Comparison of ENCODE assay signal across 9 mouse cellular contexts in the genomic region with DNA sequence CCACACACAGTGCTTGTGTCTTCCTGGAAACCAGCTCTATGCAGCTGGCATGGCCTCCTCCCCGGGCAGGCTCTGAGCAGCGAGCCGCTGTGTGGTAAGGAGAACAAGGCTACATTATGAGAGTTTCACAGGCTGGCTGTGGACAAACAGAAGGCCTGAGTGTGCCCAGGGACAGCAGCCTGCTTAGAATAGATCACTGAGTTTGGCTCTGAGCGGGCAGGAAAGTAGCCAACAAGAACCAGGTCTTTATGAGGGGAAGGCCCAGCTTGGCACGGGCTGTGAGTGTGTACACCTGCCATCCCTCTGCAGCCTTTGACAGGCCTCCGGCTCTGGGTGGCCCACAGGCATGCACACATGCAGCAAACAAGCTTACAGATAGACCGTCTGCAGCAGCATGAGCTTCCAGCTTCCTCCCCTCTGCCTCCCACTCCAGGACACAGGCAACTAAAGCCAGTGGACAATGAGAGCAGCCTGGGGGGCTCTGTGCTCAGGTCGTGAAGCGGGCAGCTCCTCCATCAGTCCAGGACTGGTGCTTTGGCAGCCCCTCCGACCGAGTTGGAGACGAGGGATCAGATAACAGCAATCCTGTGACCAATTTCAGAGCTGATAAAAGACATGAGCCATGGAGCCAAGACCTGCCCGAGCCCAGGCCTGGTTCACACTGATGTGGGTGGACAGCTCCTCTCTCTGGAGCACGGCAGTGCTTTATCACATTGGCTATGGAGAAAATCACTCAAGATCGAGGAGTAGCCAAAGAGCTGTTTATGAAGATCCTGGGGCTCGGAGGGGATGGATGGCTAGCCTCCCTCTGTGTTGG. TPM values are rescaled to one million over a fixed set of nuclear protein-coding genes. Genes with fewer than 3 reads are reported as not detected.
DNase-seq lines count a peak whose midpoint lies in the region; ATAC-seq and TF ChIP-seq lines count a peak whose summit lies in the region.
"Had no signal": no experiment of that assay in that cellular context is flagged by ENCODE, and none has a peak within 500 bp of the region (broad histone marks: within the 10 kb centered on the region; RNA-seq: fewer than 3 reads in every experiment).

No protein-coding gene starts in this region.

- H3K36me3 ChIP-seq in kidney, postnatal 0 days (ENCODE audit: insufficient read depth, low read length), result no peaks in the 10 kb centered on the region
- H3K36me3 ChIP-seq in kidney, embryonic 16.5 days (ENCODE audit: insufficient read depth, low read length), result no peaks in the 10 kb centered on the region
- no peaks in the 10 kb centered on the region for H3K36me3 ChIP-seq in hindbrain, embryonic 16.5 days (ENCODE audit: control insufficient read depth, insufficient read depth, low read length)
- no peaks in the 10 kb centered on the region for H3K36me3 ChIP-seq in midbrain, embryonic 16.5 days (ENCODE audit: control insufficient read depth, insufficient read depth, low read length)
- H3K36me3 ChIP-seq in kidney, embryonic 14.5 days (ENCODE audit: control insufficient read depth, insufficient read depth, low read length), result no peaks in the 10 kb centered on the region

- peak; percentile 10; the same call in 1 of the 2 replicates for TF ChIP-seq CTCF in kidney, postnatal 0 days (IDR thresholded peaks at IDR 0.05; ENCODE audit: low read depth)

- H3K4me3 ChIP-seq in kidney, postnatal 0 days (replicated peaks; ENCODE audit: low read depth, low read length), result no peak overlapping the region
- H3K4me3 ChIP-seq in kidney, embryonic 16.5 days (ENCODE audit: low read length), result no peak overlapping the region
- no peak overlapping the region for H3K4me3 ChIP-seq in hindbrain, embryonic 16.5 days (ENCODE audit: low read length)
- no peak overlapping the region for H3K4me3 ChIP-seq in midbrain, embryonic 16.5 days (ENCODE audit: low read depth, low read length)
- no peak overlapping the region for H3K4me3 ChIP-seq in kidney, embryonic 14.5 days (ENCODE audit: low read length)

- no peak for DNase-seq in kidney, postnatal 0 days (ENCODE audit: low spot score)
- peak; percentile 90 to 93 for DNase-seq in cerebellum, postnatal 25 days
- DNase-seq in kidney, postnatal 10 days, result no peak
- no peak for DNase-seq in adrenal gland, adult 8-10 months

- 50% methylated on average over 16 of the region's 16 CpGs for WGBS in kidney, postnatal 0 days
- WGBS in kidney, embryonic 16.5 days, result 47% methylated on average over 16 of the region's 16 CpGs
- 57% methylated on average over 16 of the region's 16 CpGs for WGBS in hindbrain, embryonic 16.5 days
- 67% methylated on average over 16 of the region's 16 CpGs for WGBS in midbrain, embryonic 16.5 days
- 47% methylated on average over 16 of the region's 16 CpGs for WGBS in kidney, embryonic 14.5 days

- ATAC-seq in kidney, postnatal 0 days (replicated peaks; ENCODE audit: low FRiP score, low read depth), result no peak
- ATAC-seq in kidney, embryonic 16.5 days (ENCODE audit: low FRiP score, low TSS enrichment), result no peak
- peak; percentile 96 for ATAC-seq in hindbrain, embryonic 16.5 days
- ATAC-seq in midbrain, embryonic 16.5 days, result peak; percentile 82
- no peak for ATAC-seq in kidney, embryonic 14.5 days (ENCODE audit: low FRiP score, low TSS enrichment)

- H3K27ac ChIP-seq in kidney, postnatal 0 days, result no peak overlapping the region
- no peak overlapping the region for H3K27ac ChIP-seq in kidney, embryonic 16.5 days (ENCODE audit: low read length)
- H3K27ac ChIP-seq in hindbrain, embryonic 16.5 days (ENCODE audit: low read depth, low read length), result peak overlapping the region; percentile 49; the same call in 1 of the 2 replicates
- no peak overlapping the region for H3K27ac ChIP-seq in midbrain, embryonic 16.5 days (ENCODE audit: low read length)
- no peak overlapping the region for H3K27ac ChIP-seq in kidney, embryonic 14.5 days (ENCODE audit: low read depth, low read length)

- H3K4me2 ChIP-seq in kidney, postnatal 0 days (ENCODE audit: low read length), result no peak overlapping the region
- H3K4me2 ChIP-seq in kidney, embryonic 16.5 days (replicated peaks; ENCODE audit: low read depth, low read length), result no peak overlapping the region
- no peak overlapping the region for H3K4me2 ChIP-seq in hindbrain, embryonic 16.5 days (ENCODE audit: low read length)
- no peak overlapping the region for H3K4me2 ChIP-seq in midbrain, embryonic 16.5 days (ENCODE audit: low read length)
- H3K4me2 ChIP-seq in kidney, embryonic 14.5 days (replicated peaks; ENCODE audit: low read depth, low read length), result no peak overlapping the region

- H3K9ac ChIP-seq in kidney, postnatal 0 days (ENCODE audit: low read depth, low read length), result no peak overlapping the region
- H3K9ac ChIP-seq in kidney, embryonic 16.5 days (replicated peaks; ENCODE audit: low read length), result no peak overlapping the region
- peak overlapping the region; percentile 15; the same call in 1 of the 2 replicates for H3K9ac ChIP-seq in hindbrain, embryonic 16.5 days (ENCODE audit: low read depth, low read length)
- peak overlapping the region; percentile 17; the same call in 1 of the 2 replicates for H3K9ac ChIP-seq in midbrain, embryonic 16.5 days (ENCODE audit: low read depth, low read length)
- no peak overlapping the region for H3K9ac ChIP-seq in kidney, embryonic 14.5 days (ENCODE audit: low read depth, low read length)

- no peaks in the 10 kb centered on the region for H3K4me1 ChIP-seq in kidney, postnatal 0 days (replicated peaks; ENCODE audit: insufficient read depth, low read length)
- no peaks in the 10 kb centered on the region for H3K4me1 ChIP-seq in kidney, embryonic 16.5 days (ENCODE audit: insufficient read depth, low read length)
- no peaks in the 10 kb centered on the region for H3K4me1 ChIP-seq in hindbrain, embryonic 16.5 days (ENCODE audit: control insufficient read depth, insufficient read depth, low read depth, low read length)
- H3K4me1 ChIP-seq in midbrain, embryonic 16.5 days (ENCODE audit: control insufficient read depth, insufficient read depth, low read length), result no peaks in the 10 kb centered on the region
- no peaks in the 10 kb centered on the region for H3K4me1 ChIP-seq in kidney, embryonic 14.5 days (ENCODE audit: control insufficient read depth, insufficient read depth, low read length)

- no peaks in the 10 kb centered on the region for H3K27me3 ChIP-seq in kidney, postnatal 0 days (ENCODE audit: insufficient read depth, low read length)
- no peaks in the 10 kb centered on the region for H3K27me3 ChIP-seq in kidney, embryonic 16.5 days (ENCODE audit: insufficient read depth, low read length)
- no peaks in the 10 kb centered on the region for H3K27me3 ChIP-seq in hindbrain, embryonic 16.5 days (replicated peaks; ENCODE audit: control insufficient read depth, insufficient read depth, low read length)
- no peaks in the 10 kb centered on the region for H3K27me3 ChIP-seq in midbrain, embryonic 16.5 days (ENCODE audit: control insufficient read depth, insufficient read depth, low read depth, low read length)
- H3K27me3 ChIP-seq in kidney, embryonic 14.5 days (ENCODE audit: control insufficient read depth, insufficient read depth, low read length), result no peaks in the 10 kb centered on the region
- H3K27me3 ChIP-seq: Patski had no signal

- no peaks in the 10 kb centered on the region for H3K9me3 ChIP-seq in kidney, postnatal 0 days (replicated peaks; ENCODE audit: low read length)
- H3K9me3 ChIP-seq in kidney, embryonic 16.5 days (ENCODE audit: low read length), result no peaks in the 10 kb centered on the region
- H3K9me3 ChIP-seq in hindbrain, embryonic 16.5 days (ENCODE audit: control insufficient read depth, low read length), result no peaks in the 10 kb centered on the region
- H3K9me3 ChIP-seq in midbrain, embryonic 16.5 days (replicated peaks; ENCODE audit: control insufficient read depth, low read length, poor library complexity, severe bottlenecking), result no peaks in the 10 kb centered on the region
- no peaks in the 10 kb centered on the region for H3K9me3 ChIP-seq in kidney, embryonic 14.5 days (ENCODE audit: control insufficient read depth, low read length)

RNA-seq across cellular contexts. Expression of gene Bloc1s4, which starts 9.4 kb away (rescaled TPM):
- polyA plus RNA-seq in kidney, postnatal 0 days (2015; fragmentation: Nextera tagmentation; extraction: Ambion mirVana), result 31.1 and 33.7 TPM in 2 replicates
- 24.9 and 25.4 TPM in 2 replicates for polyA plus RNA-seq in kidney, embryonic 16.5 days (2015; fragmentation: Nextera tagmentation; extraction: Ambion mirVana)
- 25.4 and 26.0 TPM in 2 replicates for polyA plus RNA-seq in hindbrain, embryonic 16.5 days (2015; fragmentation: Nextera tagmentation; extraction: Ambion mirVana)
- polyA plus RNA-seq in midbrain, embryonic 16.5 days (2015; fragmentation: Nextera tagmentation; extraction: Ambion mirVana), result 29.0 and 29.3 TPM in 2 replicates
- total RNA-seq in adrenal gland, adult 8-10 months (2022), result 10 to 100 TPM; 21.6 to 34.1 (median 27.6) TPM
- polyA plus RNA-seq in kidney, embryonic 14.5 days (2014; fragmentation: Nextera tagmentation; extraction: Ambion mirVana), result 26.1 and 26.7 TPM in 2 replicates

RNA-seq across cellular contexts. Expression of gene D5Ertd579e, which starts 43.2 kb away (rescaled TPM):
- 19.8 and 19.9 TPM in 2 replicates for polyA plus RNA-seq in kidney, postnatal 0 days (2015; fragmentation: Nextera tagmentation; extraction: Ambion mirVana)
- 18.4 and 20.7 TPM in 2 replicates for polyA plus RNA-seq in kidney, embryonic 16.5 days (2015; fragmentation: Nextera tagmentation; extraction: Ambion mirVana)
- polyA plus RNA-seq in hindbrain, embryonic 16.5 days (2015; fragmentation: Nextera tagmentation; extraction: Ambion mirVana), result 25.9 and 32.6 TPM in 2 replicates
- 40.6 and 43.5 TPM in 2 replicates for polyA plus RNA-seq in midbrain, embryonic 16.5 days (2015; fragmentation: Nextera tagmentation; extraction: Ambion mirVana)
- 10 to 100 TPM; 64.5 to 98.4 (median 79.4) TPM for total RNA-seq in adrenal gland, adult 8-10 months (2022)
- polyA plus RNA-seq in kidney, embryonic 14.5 days (2014; fragmentation: Nextera tagmentation; extraction: Ambion mirVana), result 17.7 and 30.7 TPM in 2 replicates

RNA-seq across cellular contexts. Expression of gene Mrfap1, which starts 57.6 kb away (rescaled TPM):
- polyA plus RNA-seq in kidney, postnatal 0 days (2015; fragmentation: Nextera tagmentation; extraction: Ambion mirVana), result 513 and 542 TPM in 2 replicates
- 396 and 428 TPM in 2 replicates for polyA plus RNA-seq in kidney, embryonic 16.5 days (2015; fragmentation: Nextera tagmentation; extraction: Ambion mirVana)
- 271 and 296 TPM in 2 replicates for polyA plus RNA-seq in hindbrain, embryonic 16.5 days (2015; fragmentation: Nextera tagmentation; extraction: Ambion mirVana)
- polyA plus RNA-seq in midbrain, embryonic 16.5 days (2015; fragmentation: Nextera tagmentation; extraction: Ambion mirVana), result 278 and 289 TPM in 2 replicates
- 100 to 1,000 TPM; 571 to 829 (median 654) TPM for total RNA-seq in adrenal gland, adult 8-10 months (2022)
- 639 and 714 TPM in 2 replicates for polyA plus RNA-seq in kidney, embryonic 14.5 days (2014; fragmentation: Nextera tagmentation; extraction: Ambion mirVana)

Comparison
In these comparisons a context has a peak if more than half of its experiments do, and no peak if none do; other contexts are left out.
1. ATAC-seq: peak in hindbrain, embryonic 16.5 days (single experiment) and midbrain, embryonic 16.5 days (single experiment); none in kidney, postnatal 0 days (single experiment), kidney, embryonic 16.5 days (single experiment) and kidney, embryonic 14.5 days (single experiment).
2. DNase-seq: peak in cerebellum, postnatal 25 days (2 of 2); none in kidney, postnatal 0 days (single experiment), kidney, postnatal 10 days (single experiment) and adrenal gland, adult 8-10 months (single experiment).
3. H3K9ac ChIP-seq: peak in hindbrain, embryonic 16.5 days (single experiment) and midbrain, embryonic 16.5 days (single experiment); none in kidney, postnatal 0 days (single experiment), kidney, embryonic 16.5 days (single experiment) and kidney, embryonic 14.5 days (single experiment).